Mouse (Mus musculus) CD4-positive, CD25-positive, alpha-beta regulatory T cell, adult 2 months (primary cell): ENCODE data around the gene Syt12.
A peak's percentile ranks its signal among the peaks of the same experiment; 100 is the strongest.
"Not testable (repeated sequence)": the region's sequence is repeated elsewhere in the genome, so short reads cannot be mapped to it uniquely, and the experiment has no call there.

ENCODE experiments used
- DNase-seq: peaks from one replicate; pipeline ENCODE4 v3.0.0-alpha.2; 2012; ENCODE audit warnings: low read depth, low spot score

Syt12 gene

GRCm38 (mm10) chr19:4491080-4491695, 13.9 kb upstream of the Syt12 start:
- DNase-seq: no peak

- no peak for DNase-seq
These were observed 10.6 kb upstream of the Syt12 start for GRCm38 (mm10) chr19:4487877-4488276.

- no peak for DNase-seq
These were observed 7.8 kb upstream of the Syt12 start for GRCm38 (mm10) chr19:4485006-4485405.

GRCm38 (mm10) chr19:4482111-4482859, 5.0 kb upstream of the Syt12 start:
- DNase-seq: no peak

GRCm38 (mm10) chr19:4481326-4481725, 4.1 kb upstream of the Syt12 start:
- no peak for DNase-seq

GRCm38 (mm10) chr19:4480041-4480440, 2.8 kb upstream of the Syt12 start:
- DNase-seq: no peak

GRCm38 (mm10) chr19:4478190-4478516, 906 bp upstream of the Syt12 start:
- peak; percentile 39 for DNase-seq

GRCm38 (mm10) chr19:4476601-4477257, 518 bp downstream of the Syt12 start:
- DNase-seq: peak; percentile 20

GRCm38 (mm10) chr19:4475224-4475925, 1.9 kb downstream of the Syt12 start:
- peak; percentile 38 for DNase-seq

- no peak for DNase-seq
These were observed 2.5 kb downstream of the Syt12 start for GRCm38 (mm10) chr19:4474739-4475138.

- no peak for DNase-seq
These were observed 3.7 kb downstream of the Syt12 start for GRCm38 (mm10) chr19:4473549-4473948.

GRCm38 (mm10) chr19:4468363-4468762, 8.9 kb downstream of the Syt12 start:
- DNase-seq: peak; percentile 39

- DNase-seq: no peak
These were observed 12.6 kb downstream of the Syt12 start for GRCm38 (mm10) chr19:4464666-4465065.

- no peak for DNase-seq
These were observed 15.3 kb downstream of the Syt12 start for GRCm38 (mm10) chr19:4461981-4462380.

- DNase-seq: peak; percentile 68
These were observed 21.0 kb downstream of the Syt12 start for GRCm38 (mm10) chr19:4456227-4456626.

GRCm38 (mm10) chr19:4455071-4455800, 22.0 kb downstream of the Syt12 start:
- DNase-seq: no peak

- not testable (repeated sequence) for DNase-seq
These were observed 23.2 kb downstream of the Syt12 start for GRCm38 (mm10) chr19:4454040-4454439.

GRCm38 (mm10) chr19:4452525-4452924, 24.7 kb downstream of the Syt12 start:
- DNase-seq: no peak

- no peak for DNase-seq
These were observed 25.3 kb downstream of the Syt12 start for GRCm38 (mm10) chr19:4451965-4452364.

- no peak for DNase-seq
These were observed 26.1 kb downstream of the Syt12 start for GRCm38 (mm10) chr19:4451098-4451497.

GRCm38 (mm10) chr19:4450666-4451065, 26.6 kb downstream of the Syt12 start:
- DNase-seq: no peak

- DNase-seq: no peak
These were observed 28.0 kb downstream of the Syt12 start for GRCm38 (mm10) chr19:4449230-4449629.
